Mouse (Mus musculus): ENCODE results near the gene Olfr916.

DNA sequence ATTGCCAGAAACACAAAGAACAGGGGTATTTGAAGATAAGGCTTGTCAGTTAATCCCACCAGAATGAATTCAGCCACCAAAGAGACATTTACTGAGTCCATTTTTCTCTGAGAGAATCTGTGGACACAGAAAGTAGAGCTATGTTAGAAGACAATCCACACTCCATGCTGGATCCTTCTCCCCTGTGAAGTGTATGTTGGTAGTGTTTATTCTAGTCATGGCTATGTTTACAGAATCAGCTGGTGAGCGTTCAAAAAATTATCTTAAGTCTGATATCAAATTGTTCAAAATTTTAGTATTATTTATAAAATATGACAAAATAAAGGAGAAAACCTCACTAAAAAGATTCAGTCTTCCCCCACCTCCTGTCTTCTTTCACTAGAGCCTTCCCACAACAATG is 6.1 kb upstream of the Olfr916 start, which contains the start of gene Olfr917:
- TF ChIP-seq CTCF (IDR thresholded peaks at IDR 0.05) (no peak), EP300 (IDR thresholded peaks at IDR 0.05) (no peak)
